14 mouse cellular contexts compared by ENCODE assay signal in genomic region chr13:45925294-45925693, GRCm38 (mm10). TPM values are rescaled to one million over a fixed set of nuclear protein-coding genes. Genes with fewer than 3 reads are reported as not detected.
DNase-seq lines count a peak whose midpoint lies in the region; ATAC-seq and TF ChIP-seq lines count a peak whose summit lies in the region.
"Had no signal": no experiment of that assay in that cellular context is flagged by ENCODE, and none has a peak within 500 bp of the region (broad histone marks: within the 10 kb centered on the region; RNA-seq: fewer than 3 reads in every experiment).

No protein-coding gene starts in this region.

- no peak for TF ChIP-seq EP300 in MEL (IDR thresholded peaks at IDR 0.05; ENCODE audit: low read depth in 1 of 2, low read length in 2 of 2)

- DNase-seq in heart, adult 9 months (ENCODE audit: low spot score in 2 of 2), result no peak
- DNase-seq in MEL (ENCODE audit: low read depth, low spot score), result peak; percentile 28
- peak; percentile 47 for DNase-seq in induced T-regulatory cell, adult 2 months (ENCODE audit: low read depth)
- no peak for DNase-seq in gastrocnemius, adult 18-20 months (ENCODE audit: low spot score)
- no peak for DNase-seq in urinary bladder, postnatal 36 days (ENCODE audit: low spot score in 2 of 2)
- no peak for DNase-seq in layer of hippocampus, adult 8-10 months (ENCODE audit: low spot score in 2 of 2)
- DNase-seq: cerebellum, adult 9-10 months; heart, postnatal 36 days; kidney, adult 2 months had no signal

- no peak for ATAC-seq in heart, embryonic 13.5 days (ENCODE audit: extremely low read depth, insufficient number of reproducible peaks, low FRiP score, low TSS enrichment)
- peak; percentile 87 for ATAC-seq in megakaryocyte progenitor cell, adult 5-6 weeks (replicated peaks; ENCODE audit: poor library complexity)
- ATAC-seq: forebrain, embryonic 16.5 days had no signal

- no peak overlapping the region for H3K9ac ChIP-seq in heart, embryonic 13.5 days
- H3K9ac ChIP-seq in MEL (ENCODE audit: control insufficient read depth, low read depth, low read length, poor library complexity, severe bottlenecking), result no peak overlapping the region
- H3K9ac ChIP-seq: limb, embryonic 12.5 days had no signal

- peak overlapping the region; percentile 17; the same call in 1 of the 2 replicates for H3K27ac ChIP-seq in heart, embryonic 13.5 days (replicated peaks)
- H3K27ac ChIP-seq in MEL (ENCODE audit: control insufficient read depth, low read depth, low read length), result no peak overlapping the region
- H3K27ac ChIP-seq: limb, embryonic 12.5 days; midbrain, embryonic 10.5 days had no signal

- no peaks in the 10 kb centered on the region for H3K27me3 ChIP-seq in heart, embryonic 13.5 days (replicated peaks)
- no peaks in the 10 kb centered on the region for H3K27me3 ChIP-seq in MEL (ENCODE audit: control insufficient read depth in 1 of 2, insufficient read depth in 2 of 2, low read length in 2 of 2)
- H3K27me3 ChIP-seq: limb, embryonic 12.5 days had no signal

- peak overlapping the region; percentile 20; the same call in 1 of the 2 replicates for H3K4me2 ChIP-seq in heart, embryonic 13.5 days
- H3K4me2 ChIP-seq: limb, embryonic 12.5 days had no signal

- peaks cover 19% of the 10 kb centered on the region for H3K4me1 ChIP-seq in heart, embryonic 13.5 days
- H3K4me1 ChIP-seq in MEL (ENCODE audit: control insufficient read depth in 1 of 2, insufficient read depth in 2 of 2, low read length in 2 of 2), result peaks cover 3 to 4% of the 10 kb centered on the region in 2 experiments; a peak in 3 of 4 replicates
- H3K4me1 ChIP-seq: limb, embryonic 12.5 days; midbrain, embryonic 10.5 days had no signal

- no peak overlapping the region for H3K4me3 ChIP-seq in heart, embryonic 13.5 days
- H3K4me3 ChIP-seq in MEL (ENCODE audit: control insufficient read depth in 1 of 2, insufficient read depth in 1 of 2, low read depth in 2 of 2, low read length in 2 of 2), result no peak overlapping the region
- H3K4me3 ChIP-seq: limb, embryonic 12.5 days; midbrain, embryonic 10.5 days had no signal

- TF ChIP-seq RAD21 in MEL (IDR thresholded peaks at IDR 0.05; ENCODE audit: low read depth, low read length), result no peak

- H3K79me2 ChIP-seq in MEL (ENCODE audit: control insufficient read depth, insufficient read depth, low read length, poor library complexity), result no peaks in the 10 kb centered on the region

- TF ChIP-seq CTCF in MEL (IDR thresholded peaks at IDR 0.05 in 2 of 3, conservative IDR thresholded peaks at IDR 0.05 in 1 of 3; ENCODE audit: control insufficient read depth in 1 of 3, insufficient read depth in 1 of 3, low read depth in 2 of 3, low read length in 3 of 3, poor library complexity in 1 of 3, severe bottlenecking in 1 of 3), result no peak

- H3K36me3 ChIP-seq in heart, embryonic 13.5 days, result no peaks in the 10 kb centered on the region
- peaks cover 0 to 2% of the 10 kb centered on the region in 2 experiments; a peak in 1 of 4 replicates for H3K36me3 ChIP-seq in MEL (ENCODE audit: control insufficient read depth in 1 of 2, insufficient read depth in 2 of 2, low read length in 2 of 2)
- H3K36me3 ChIP-seq: limb, embryonic 12.5 days; midbrain, embryonic 10.5 days had no signal

- TF ChIP-seq POLR2A in MEL (IDR thresholded peaks at IDR 0.05; ENCODE audit: control insufficient read depth in 1 of 2, insufficient read depth in 1 of 2, low read depth in 1 of 2, low read length in 2 of 2, poor library complexity in 1 of 2), result no peak

- 76% methylated on average over 4 of the region's 4 CpGs for WGBS in heart, embryonic 13.5 days

- H3K9me3 ChIP-seq in heart, embryonic 13.5 days, result no peaks in the 10 kb centered on the region
- no peaks in the 10 kb centered on the region for H3K9me3 ChIP-seq in MEL (replicated peaks; ENCODE audit: insufficient read depth, low read length)
- H3K9me3 ChIP-seq: limb, embryonic 12.5 days; midbrain, embryonic 10.5 days had no signal

TF ChIP-seq in MEL, 35 proteins besides CTCF, POLR2A, EP300 and RAD21:
- TF ChIP-seq MXI1 (IDR thresholded peaks at IDR 0.05; ENCODE audit: low read depth, low read length) (no peak), ZNF384 (IDR thresholded peaks at IDR 0.05; ENCODE audit: low read depth, low read length) (no peak), POLR2AphosphoS2 (IDR thresholded peaks at IDR 0.05; ENCODE audit: low read length) (no peak), BHLHE40 (IDR thresholded peaks at IDR 0.05; ENCODE audit: borderline replicate concordance, low read depth, low read length) (no peak), ZC3H11A (IDR thresholded peaks at IDR 0.05; ENCODE audit: low read depth, low read length) (no peak), GABPA (IDR thresholded peaks at IDR 0.05; ENCODE audit: low read depth, low read length) (no peak), MAX (IDR thresholded peaks at IDR 0.05; ENCODE audit: low read length) (no peak), UBTF (IDR thresholded peaks at IDR 0.05; ENCODE audit: borderline replicate concordance, insufficient read depth, low read depth, low read length) (no peak), TCF12 (IDR thresholded peaks at IDR 0.05; ENCODE audit: low read depth, low read length) (no peak), HCFC1 (IDR thresholded peaks at IDR 0.05; ENCODE audit: low read depth, low read length) (no peak)

RNA-seq across cellular contexts. Expression of gene Atxn1, which starts 39.5 kb away (rescaled TPM):
- polyA plus RNA-seq in heart, embryonic 13.5 days (2015; fragmentation: Nextera tagmentation; extraction: Ambion mirVana), result 5.8 and 7.2 TPM in 2 replicates
- 0.39 and 0.98 TPM in 2 replicates for total RNA-seq in MEL (2012; rRNA removed)
- polyA plus RNA-seq in MEL (2012; ENCODE audit: insufficient read depth in 1 of 2, insufficient read length in 2 of 2, low read depth in 1 of 2, low replicate concordance in 2 of 2, missing spikeins in 1 of 2), result 1 to 10 TPM in 1 of 2 experiments, not detected in 1; 1.1 TPM
- 16.8 and 22.6 TPM in 2 replicates for total RNA-seq in megakaryocyte progenitor cell, adult 5-6 weeks (2015)
- total RNA-seq in megakaryocyte progenitor cell, adult 5-6 weeks (2017), result 7.2 and 13.7 TPM in 2 replicates
- total RNA-seq in gastrocnemius, adult 18-20 months (2021), result 10 to 100 TPM; 38.7 to 51.0 TPM
- 100 to 1,000 TPM; 123 to 159 (median 132) TPM for total RNA-seq in layer of hippocampus, adult 8-10 months (2022)

Comparison
In these comparisons a context has a peak if more than half of its experiments do, and no peak if none do; other contexts are left out.
1. DNase-seq: peak in MEL (single experiment) and induced T-regulatory cell, adult 2 months (single experiment); none in heart, adult 9 months (0 of 2), gastrocnemius, adult 18-20 months (single experiment), urinary bladder, postnatal 36 days (0 of 2) and layer of hippocampus, adult 8-10 months (0 of 2).